Mouse (Mus musculus) heart, adult 2 months (tissue): ENCODE measurements around the gene Stard9. TPM values are rescaled to one million over a fixed set of nuclear protein-coding genes. Genes with fewer than 3 reads are reported as not detected.
A peak's percentile ranks its signal among the peaks of the same experiment; 100 is the strongest.
"Not testable (repeated sequence)": the region's sequence is repeated elsewhere in the genome, so short reads cannot be mapped to it uniquely, and the experiment has no call there.

ENCODE experiments used
- DNase-seq, 2 experiments: peaks; one replicate each; pipeline ENCODE4 v3.0.0; 2021
- H3K27ac ChIP-seq: fragments of 200-600 bp; 2 replicates; pipeline ENCODE4 v1.8.1; 2022
- H3K27me3 ChIP-seq: fragments of 200-500 bp; 2 replicates; pipeline ENCODE4 v1.6.1; 2012; ENCODE audit warnings: mild to moderate bottlenecking, low read length, inconsistent platforms, mixed read lengths; ENCODE audit not compliant: control insufficient read depth, insufficient read depth
- H3K36me3 ChIP-seq: fragments of 200-500 bp; 2 replicates; pipeline ENCODE4 v1.6.1; 2012; ENCODE audit warnings: low read length, inconsistent platforms; ENCODE audit not compliant: control insufficient read depth, insufficient read depth
- H3K4me1 ChIP-seq: fragments of 200-500 bp; 2 replicates; pipeline ENCODE4 v1.6.1; 2011; ENCODE audit warnings: low read length; ENCODE audit not compliant: control insufficient read depth, insufficient read depth
- H3K4me3 ChIP-seq: fragments of 200-600 bp; 2 replicates; pipeline ENCODE4 v1.8.1; 2022
- H3K79me2 ChIP-seq: fragments of 200-500 bp; replicated peaks from 2 replicates; pipeline ENCODE4 v1.6.1; 2012; ENCODE audit warnings: mild to moderate bottlenecking, inconsistent platforms, low read length, moderate library complexity, mixed read lengths; ENCODE audit not compliant: control insufficient read depth, insufficient read depth
- H3K9ac ChIP-seq: fragments of 200-500 bp; 2 replicates; pipeline ENCODE4 v1.6.1; 2012; ENCODE audit warnings: low read depth, mild to moderate bottlenecking, control low read depth, inconsistent platforms, low read length, mixed read lengths
- CTCF ChIP-seq: fragments of 200-600 bp; IDR thresholded peaks from 2 replicates; pipeline ENCODE4 v1.8.1; 2022; ENCODE audit warnings: antibody characterized with exemption, mild to moderate bottlenecking, moderate library complexity
- EP300 ChIP-seq: fragments of 200-500 bp; IDR thresholded peaks from 2 replicates; pipeline ENCODE4 v1.6.1; 2011; ENCODE audit warnings: low read depth, low read length, control low read depth; ENCODE audit not compliant: insufficient read depth
- POLR2A ChIP-seq: fragments of 200-500 bp; IDR thresholded peaks from 2 replicates; pipeline ENCODE4 v1.6.1; 2011; ENCODE audit warnings: mild to moderate bottlenecking, low read depth, low read length, control low read depth; ENCODE audit not compliant: insufficient read depth
- WGBS: fragments of 180-500 bp; shearing (Covaris S2); methylation state at CpG from one replicate; pipeline ENCODE4 v1.1.7; 2018; 5-methylcytosine and 5-hydroxymethylcytosine counted together
- intact Hi-C: fragments of 180-260 bp; cut with DNase I; formaldehyde crosslinking; loops from one replicate; pipeline ENCODE4 v1.15.1; 2025
- polyA plus RNA-seq: library from polyadenylated mRNA; depleted of rRNA; stranded (reverse); fragments of >200 nt; gene quantifications from 2 replicates; pipeline ENCODE4 v1.2.3, GENCODE M21; 2012
- total RNA-seq, 2 experiments: library from RNA; stranded (reverse); gene quantifications; 2 replicates each; pipeline ENCODE4 v1.2.3; 2021

Stard9 gene
- total and polyA plus RNA-seq, 3 experiments: 6.5 to 6.6 (median 6.6) TPM

- TF ChIP-seq POLR2A: no peak
- TF ChIP-seq CTCF: peak; percentile 67
- Histone ChIP-seq H3K27me3 (no peaks in the 10 kb centered on the region), H3K4me3 (no peak overlapping the region), H3K4me1 (no peaks in the 10 kb centered on the region), H3K27ac (no peak overlapping the region), H3K79me2 (no peaks in the 10 kb centered on the region), H3K9ac (no peak overlapping the region), H3K36me3 (no peaks in the 10 kb centered on the region; the same call in 1 of the 2 replicates)
- no peak for DNase-seq
- WGBS: 69% methylated on average over 2 of the region's 2 CpGs
- intact Hi-C loops: loop anchor here (2.0 kb wide), 2 partner anchors 61 to 191 kb away; partner anchors contain the start of genes Haus2 and Lrrc57
These were observed 41.3 kb downstream of the Stard9 start for GRCm38 (mm10) chr2:120670253-120670652.

DNA sequence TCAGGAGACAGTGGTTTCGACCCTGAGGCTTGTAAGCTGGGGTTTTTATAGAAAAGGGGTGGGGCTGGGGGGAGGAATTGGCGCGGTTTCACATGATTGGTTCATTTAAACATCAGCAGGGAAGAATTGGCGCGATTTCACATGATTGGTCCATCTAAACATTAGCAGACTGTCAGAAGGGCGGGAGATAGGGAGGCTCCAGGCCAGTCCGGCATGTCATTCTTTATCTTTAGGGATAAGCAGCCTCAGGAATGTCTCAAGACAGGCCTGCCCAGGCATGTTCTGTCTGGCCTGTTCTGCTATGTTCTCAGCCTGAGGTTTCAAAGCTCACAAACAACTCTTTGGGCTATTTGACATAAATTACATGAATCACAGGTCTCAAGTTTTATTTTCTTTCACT lies 52.2 kb downstream of the Stard9 start:
- DNase-seq, H3K4me1 ChIP-seq, H3K27ac ChIP-seq, H3K79me2 ChIP-seq, H3K4me3 ChIP-seq, H3K9ac ChIP-seq, H3K27me3 ChIP-seq, H3K36me3 ChIP-seq, intact Hi-C loops: not testable (repeated sequence)
- WGBS: 82% methylated on average over 7 of the region's 7 CpGs

GRCm38 (mm10) chr2:120697767-120698166 lies 68.8 kb downstream of the Stard9 start:
- TF ChIP-seq EP300 (no peak), CTCF (no peak), POLR2A (no peak)
- no peaks in the 10 kb centered on the region for H3K27me3 ChIP-seq
- no peak for DNase-seq
- H3K4me1 ChIP-seq: no peaks in the 10 kb centered on the region
- WGBS: 77% methylated on average over 5 of the region's 5 CpGs
- H3K79me2 ChIP-seq: no peaks in the 10 kb centered on the region
- H3K4me3 ChIP-seq: no peak overlapping the region
- H3K9ac ChIP-seq: no peak overlapping the region
- intact Hi-C loops: no loop called here
- no peaks in the 10 kb centered on the region for H3K36me3 ChIP-seq
- H3K27ac ChIP-seq: no peak overlapping the region

DNA sequence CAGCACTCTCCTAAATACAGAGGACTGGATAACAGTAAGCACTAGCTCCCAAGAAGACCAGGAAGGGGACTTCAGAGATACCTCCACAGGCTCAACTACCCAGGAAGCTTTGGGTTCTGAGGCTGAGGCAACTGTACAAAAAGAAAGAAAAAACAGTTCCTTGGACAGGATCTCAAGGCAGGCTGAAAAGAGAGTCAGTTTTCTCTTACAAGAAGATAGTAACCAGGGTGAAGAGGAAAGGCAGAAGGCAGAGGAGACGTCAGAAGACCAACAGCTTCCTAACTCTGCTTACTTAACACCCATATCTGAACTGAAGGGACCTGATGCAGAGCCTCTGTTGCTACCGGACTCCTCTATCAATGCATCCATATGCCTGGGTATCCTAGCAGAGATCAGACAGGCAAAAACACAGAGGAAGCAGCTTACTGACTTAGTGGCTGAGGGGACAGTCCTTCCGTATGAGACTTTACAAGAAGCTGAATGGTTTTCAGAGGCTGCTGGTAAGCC lies 71.5 kb downstream of the Stard9 start:
- Histone ChIP-seq H3K9ac (no peak overlapping the region), H3K4me3 (no peak overlapping the region), H3K36me3 (no peaks in the 10 kb centered on the region), H3K4me1 (no peaks in the 10 kb centered on the region), H3K27ac (no peak overlapping the region), H3K79me2 (no peaks in the 10 kb centered on the region), H3K27me3 (no peaks in the 10 kb centered on the region)
- intact Hi-C loops: no loop called here
- no peak for DNase-seq
- WGBS: 82% methylated on average over 3 of the region's 3 CpGs
- no peak for TF ChIP-seq POLR2A
- no peak for TF ChIP-seq CTCF
- no peak for TF ChIP-seq EP300

GRCm38 (mm10) chr2:120702675-120703074 lies 73.8 kb downstream of the Stard9 start:
- Histone ChIP-seq H3K27me3 (no peaks in the 10 kb centered on the region), H3K36me3 (no peaks in the 10 kb centered on the region), H3K4me1 (no peaks in the 10 kb centered on the region), H3K79me2 (no peaks in the 10 kb centered on the region), H3K9ac (no peak overlapping the region), H3K4me3 (no peak overlapping the region), H3K27ac (no peak overlapping the region)
- DNase-seq: no peak
- TF ChIP-seq POLR2A (no peak), CTCF (no peak), EP300 (no peak)
- 72% methylated on average over 5 of the region's 5 CpGs for WGBS
- intact Hi-C loops: no loop called here

- DNase-seq: no peak
- no peak overlapping the region for H3K27ac ChIP-seq
- H3K4me1 ChIP-seq: no peaks in the 10 kb centered on the region
- no peaks in the 10 kb centered on the region for H3K27me3 ChIP-seq
- intact Hi-C loops: no loop called here
- H3K79me2 ChIP-seq: no peaks in the 10 kb centered on the region
- H3K36me3 ChIP-seq: no peaks in the 10 kb centered on the region
- no peak overlapping the region for H3K9ac ChIP-seq
- TF ChIP-seq CTCF (no peak), POLR2A (no peak), EP300 (no peak)
- no peak overlapping the region for H3K4me3 ChIP-seq
These were observed 78.1 kb downstream of the Stard9 start for GRCm38 (mm10) chr2:120707041-120707440.
